Mouse (Mus musculus) brown adipose tissue, adult 24 weeks (tissue): ENCODE results near the gene Ptges. TPM values are rescaled to one million over a fixed set of nuclear protein-coding genes. Genes with fewer than 3 reads are reported as not detected.

Source experiments
- H3K27ac ChIP-seq: fragments of 200-500 bp; replicated peaks from 2 replicates; pipeline ENCODE4 v1.5.1; 2012; ENCODE audit warnings: low read depth, mild to moderate bottlenecking, low read length
- H3K4me1 ChIP-seq: fragments of 200-500 bp; 2 replicates; pipeline ENCODE4 v1.6.1; 2012; ENCODE audit warnings: low read length, mixed read lengths; ENCODE audit not compliant: control insufficient read depth, insufficient read depth, insufficient read length
- H3K4me3 ChIP-seq: fragments of 200-500 bp; 2 replicates; pipeline ENCODE4 v1.5.1; 2012; ENCODE audit warnings: low read depth, mild to moderate bottlenecking, low read length, moderate library complexity; ENCODE audit not compliant: insufficient read depth
- polyA plus RNA-seq: library from polyadenylated mRNA; stranded (reverse); fragments of >200 nt; gene quantifications from 2 replicates; pipeline ENCODE4 v1.2.4, GENCODE M21; 2012; ENCODE audit not compliant: missing spikeins, insufficient read depth, insufficient read length

Gene Ptges
- polyA plus RNA-seq, 1 experiment, result 15.6 TPM

DNA sequence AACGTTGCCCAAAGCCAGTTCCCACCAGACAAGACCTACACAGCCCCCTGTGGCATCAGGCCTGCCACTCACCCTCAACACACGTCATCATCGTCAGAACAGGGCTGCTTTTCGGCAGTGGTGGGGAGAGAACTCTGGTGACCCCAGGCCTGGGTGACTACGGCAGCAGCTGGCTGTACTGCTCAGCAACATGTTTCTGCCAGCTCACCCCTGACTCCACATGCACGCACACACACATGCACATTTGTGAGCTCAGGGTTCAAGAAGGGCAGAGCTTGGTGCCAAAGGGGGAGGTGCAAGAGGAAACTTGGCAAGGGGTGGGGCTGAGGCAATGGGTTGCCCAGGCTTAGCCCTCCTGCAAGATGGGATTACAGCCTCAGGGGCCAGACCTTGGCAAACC lies 32.4 kb downstream of the Ptges start:
- no peak overlapping the region for H3K27ac ChIP-seq
- peaks cover 5% of the 10 kb centered on the region for H3K4me1 ChIP-seq
- H3K4me3 ChIP-seq, result no peak overlapping the region

- Histone ChIP-seq H3K27ac (no peak overlapping the region), H3K4me3 (no peak overlapping the region), H3K4me1 (no peaks in the 10 kb centered on the region)
These were observed 35.7 kb downstream of the Ptges start for GRCm38 (mm10) chr2:30893946-30894345.

- no peak overlapping the region for H3K27ac ChIP-seq
- no peak overlapping the region for H3K4me3 ChIP-seq
- no peaks in the 10 kb centered on the region for H3K4me1 ChIP-seq
These were observed 36.3 kb downstream of the Ptges start for GRCm38 (mm10) chr2:30893399-30893798.

DNA sequence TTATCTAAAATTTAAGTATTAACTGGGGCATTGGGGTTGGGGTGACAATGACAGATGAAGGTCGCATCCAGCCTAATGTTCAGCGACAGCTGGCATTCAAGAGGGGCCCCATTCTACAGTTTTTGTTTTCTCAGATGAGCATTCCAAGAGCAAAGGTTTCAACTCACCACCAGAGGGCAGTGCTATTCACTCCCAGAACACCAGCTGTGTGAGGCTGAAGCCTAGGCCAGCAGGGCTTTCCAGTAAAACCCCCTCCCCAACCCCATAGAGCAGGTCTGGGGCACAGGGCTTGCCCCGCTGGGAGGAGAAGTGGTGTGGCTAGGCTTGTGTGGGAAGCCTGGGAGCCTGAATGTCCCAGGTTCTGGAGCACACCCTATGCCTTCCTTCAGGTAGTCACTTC lies 38.7 kb downstream of the Ptges start:
- no peak overlapping the region for H3K4me3 ChIP-seq
- H3K4me1 ChIP-seq, result no peaks in the 10 kb centered on the region
- no peak overlapping the region for H3K27ac ChIP-seq

DNA sequence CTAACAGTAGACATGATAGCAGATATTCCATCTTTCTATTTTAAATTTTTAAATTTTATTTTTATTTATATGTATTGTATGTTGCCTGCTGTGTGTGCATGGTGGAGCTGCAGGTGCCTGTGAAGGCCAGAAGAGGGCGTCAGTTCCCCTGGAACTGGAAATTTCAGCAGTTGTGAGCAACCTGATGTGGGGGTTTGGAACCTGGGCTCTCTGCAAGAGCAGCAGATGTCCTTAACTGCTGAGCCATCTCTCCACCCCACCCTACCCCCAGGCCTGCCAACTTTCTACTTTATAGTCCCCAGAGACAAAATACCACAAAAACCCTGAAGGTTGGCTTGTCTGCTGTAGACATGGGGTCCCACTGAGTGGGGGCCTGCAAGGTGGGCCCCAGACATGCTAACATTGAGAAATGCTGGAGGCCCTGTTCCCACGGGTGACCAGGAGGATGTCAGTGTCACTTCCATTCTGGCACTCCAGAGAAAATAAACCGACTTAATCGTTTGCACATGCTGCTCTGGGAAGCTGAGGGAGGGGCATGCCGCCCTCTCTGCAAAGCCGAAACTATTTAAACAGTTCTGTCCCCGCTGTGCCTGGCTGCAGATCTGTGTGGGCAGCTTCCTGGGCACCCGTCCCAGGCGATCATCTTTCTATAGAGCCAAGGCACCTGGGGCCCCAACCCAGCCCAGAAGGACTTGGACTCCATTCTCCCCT lies 44.1 kb downstream of the Ptges start:
- H3K4me1 ChIP-seq, result no peaks in the 10 kb centered on the region
- H3K27ac ChIP-seq, result no peak overlapping the region
- no peak overlapping the region for H3K4me3 ChIP-seq

DNA sequence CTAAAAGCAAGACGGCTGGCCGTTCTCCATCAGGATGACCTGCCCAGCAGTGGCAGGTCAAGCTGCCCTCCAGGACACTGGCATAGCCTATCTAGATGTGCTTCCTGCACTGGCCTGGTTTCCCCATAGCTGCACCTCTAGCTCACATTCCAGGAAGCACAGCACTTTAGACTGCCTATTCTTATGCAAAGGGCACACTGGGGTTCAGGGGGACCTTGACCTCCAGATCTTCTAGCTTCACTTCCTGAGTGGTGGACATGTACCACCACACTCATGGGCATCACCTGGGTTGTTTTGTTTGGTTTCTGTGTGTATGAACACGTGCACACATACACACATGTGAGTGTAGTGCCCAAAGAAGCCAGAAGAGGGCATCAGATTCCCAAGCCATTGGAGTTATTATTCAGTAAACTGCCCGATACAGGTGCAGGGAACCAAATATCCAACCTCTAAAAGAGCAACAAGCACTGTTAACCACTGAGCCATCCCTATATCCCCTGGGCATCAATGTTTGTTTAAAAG lies 44.8 kb downstream of the Ptges start:
- Histone ChIP-seq H3K4me1 (no peaks in the 10 kb centered on the region), H3K4me3 (no peak overlapping the region), H3K27ac (no peak overlapping the region)

- Histone ChIP-seq H3K27ac (no peak overlapping the region), H3K4me3 (no peak overlapping the region), H3K4me1 (no peaks in the 10 kb centered on the region)
These were observed 48.4 kb downstream of the Ptges start for GRCm38 (mm10) chr2:30881215-30881614.

GRCm38 (mm10) chr2:30879481-30879880 lies 50.2 kb downstream of the Ptges start:
- Histone ChIP-seq H3K4me3 (no peak overlapping the region), H3K27ac (no peak overlapping the region), H3K4me1 (no peaks in the 10 kb centered on the region)

- no peak overlapping the region for H3K27ac ChIP-seq
- no peaks in the 10 kb centered on the region for H3K4me1 ChIP-seq
- no peak overlapping the region for H3K4me3 ChIP-seq
These were observed 53.8 kb downstream of the Ptges start for GRCm38 (mm10) chr2:30875621-30876432.

DNA sequence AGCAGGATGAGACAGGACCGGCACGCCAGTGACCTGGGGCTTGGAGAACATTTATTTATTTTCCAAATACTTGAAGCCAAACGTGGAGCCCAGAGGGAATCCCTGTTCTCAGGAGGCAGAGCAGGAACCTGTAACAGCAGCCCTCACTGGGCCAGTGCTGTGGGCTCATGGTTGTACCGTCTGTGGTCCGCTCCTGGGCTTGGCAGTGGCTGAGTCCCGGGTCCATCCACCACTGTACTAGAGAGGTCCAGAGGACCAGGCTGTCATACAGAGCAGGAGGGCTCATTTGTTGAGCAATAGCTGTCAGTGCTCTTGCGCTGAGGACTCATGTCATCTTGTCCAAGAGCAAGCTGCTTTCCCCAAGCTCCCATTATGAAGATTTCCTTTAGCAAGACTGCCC lies 54.6 kb downstream of the Ptges start:
- no peak overlapping the region for H3K4me3 ChIP-seq
- H3K4me1 ChIP-seq, result no peaks in the 10 kb centered on the region
- no peak overlapping the region for H3K27ac ChIP-seq

DNA sequence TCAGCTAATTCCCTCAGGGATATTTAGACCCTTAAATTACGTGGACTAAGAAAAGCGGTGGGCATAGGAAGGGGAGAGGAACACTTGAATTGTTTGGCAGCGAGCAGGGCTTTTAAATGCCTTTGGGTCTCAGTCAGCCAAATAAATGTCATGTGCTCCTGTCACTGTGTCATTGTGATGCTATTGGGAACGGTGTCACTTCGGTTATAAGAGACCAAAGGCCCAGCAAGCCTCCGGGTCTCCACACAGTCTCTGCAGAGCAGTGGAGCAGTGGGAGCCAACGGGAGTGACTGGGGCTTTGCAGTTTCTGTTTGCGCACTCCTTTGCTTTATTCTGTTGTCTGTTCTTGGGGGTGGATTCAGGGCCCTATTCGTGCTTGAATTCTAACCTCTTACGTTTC lies 55.2 kb downstream of the Ptges start:
- Histone ChIP-seq H3K4me3 (no peak overlapping the region), H3K27ac (no peak overlapping the region), H3K4me1 (no peaks in the 10 kb centered on the region)

DNA sequence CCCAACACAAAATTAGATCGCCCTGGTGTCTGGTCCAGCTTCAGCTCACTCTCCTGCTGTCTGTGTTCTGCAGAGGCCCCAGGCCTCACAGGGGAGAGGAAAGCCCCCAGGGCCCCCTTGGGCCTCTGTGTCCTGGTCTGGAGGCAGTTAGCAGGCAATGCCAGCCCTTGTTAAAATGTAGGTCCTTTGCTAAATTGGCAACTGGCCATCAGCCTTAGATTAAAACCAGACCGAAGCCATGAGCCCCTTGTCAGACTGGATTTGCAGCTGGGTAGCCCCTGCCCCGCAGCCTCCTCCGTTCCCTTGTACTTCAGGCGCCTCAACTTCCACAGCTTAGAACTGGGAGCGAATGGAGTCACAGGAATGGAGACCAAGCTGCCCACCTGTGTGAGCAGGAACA lies 57.0 kb downstream of the Ptges start:
- H3K4me1 ChIP-seq, result no peaks in the 10 kb centered on the region
- no peak overlapping the region for H3K4me3 ChIP-seq
- no peak overlapping the region for H3K27ac ChIP-seq

GRCm38 (mm10) chr2:30870863-30871262 lies 58.8 kb downstream of the Ptges start:
- no peak overlapping the region for H3K27ac ChIP-seq

DNA sequence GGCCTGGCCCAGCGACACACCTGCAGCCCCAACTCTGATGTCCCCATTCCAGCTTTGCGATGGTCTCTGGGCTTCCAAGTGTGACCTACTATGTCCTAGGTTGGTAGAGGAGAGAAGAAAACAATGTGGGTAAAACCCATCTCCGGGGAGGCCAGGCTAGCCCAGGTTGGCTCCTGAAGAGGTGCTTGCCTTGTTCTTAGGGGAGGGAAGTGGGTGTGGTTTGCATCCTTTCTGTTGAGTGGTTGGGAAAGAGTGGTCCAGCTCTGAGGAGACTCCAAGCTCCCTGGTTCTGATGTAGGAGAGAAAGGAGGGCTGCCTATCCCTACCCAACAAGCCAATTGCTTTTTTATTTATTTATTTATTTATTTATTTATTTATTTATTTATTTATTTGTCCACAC lies 64.2 kb downstream of the Ptges start:
- no peak overlapping the region for H3K27ac ChIP-seq
- no peak overlapping the region for H3K4me3 ChIP-seq
- H3K4me1 ChIP-seq, result no peaks in the 10 kb centered on the region

More at GRCm38 (mm10) chr2:30870863-30871262, 58.8 kb downstream of the Ptges start:
- no peak overlapping the region for H3K4me3 ChIP-seq
- no peaks in the 10 kb centered on the region for H3K4me1 ChIP-seq

DNA sequence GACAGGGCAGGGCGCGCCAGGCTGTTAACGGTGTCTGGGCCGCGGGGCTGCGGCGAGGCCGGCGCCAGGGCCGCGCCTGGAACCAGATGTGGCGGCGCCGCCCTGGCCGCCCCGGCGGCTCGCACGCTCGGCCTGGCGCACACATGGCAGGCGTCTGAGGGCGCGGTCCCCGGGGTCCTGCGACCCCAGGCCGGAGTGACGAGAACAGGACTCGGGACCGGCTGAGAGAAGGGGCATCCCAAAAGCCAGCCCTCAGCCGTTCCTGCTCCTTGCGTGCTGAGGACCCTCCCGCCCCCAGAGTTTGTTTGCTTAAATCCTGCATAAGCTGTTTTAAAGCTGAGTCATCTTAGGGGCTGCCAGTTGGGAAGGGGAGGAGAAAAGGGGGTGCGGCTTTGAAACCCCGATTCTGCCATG lies 64.7 kb downstream of the Ptges start:
- no peak overlapping the region for H3K4me3 ChIP-seq

GRCm38 (mm10) chr2:30863574-30863973 lies 66.1 kb downstream of the Ptges start:
- no peak overlapping the region for H3K27ac ChIP-seq
- H3K4me1 ChIP-seq, result no peaks in the 10 kb centered on the region
- no peak overlapping the region for H3K4me3 ChIP-seq

More for the DNA sequence above, 64.7 kb downstream of the Ptges start:
- H3K27ac ChIP-seq, result no peak overlapping the region
- no peaks in the 10 kb centered on the region for H3K4me1 ChIP-seq
